Mouse (Mus musculus): Measurements from ENCODE around the gene Mlxipl. TPM values are rescaled to one million over a fixed set of nuclear protein-coding genes. Genes with fewer than 3 reads are reported as not detected.
"Not testable (repeated sequence)": the region's sequence is repeated elsewhere in the genome, so short reads cannot be mapped to it uniquely, and the experiment has no call there.

Mlxipl gene
- 1.6 and 2.2 TPM in 2 replicates for polyA plus RNA-seq (2015; fragmentation: Nextera tagmentation; extraction: Ambion mirVana)

DNA sequence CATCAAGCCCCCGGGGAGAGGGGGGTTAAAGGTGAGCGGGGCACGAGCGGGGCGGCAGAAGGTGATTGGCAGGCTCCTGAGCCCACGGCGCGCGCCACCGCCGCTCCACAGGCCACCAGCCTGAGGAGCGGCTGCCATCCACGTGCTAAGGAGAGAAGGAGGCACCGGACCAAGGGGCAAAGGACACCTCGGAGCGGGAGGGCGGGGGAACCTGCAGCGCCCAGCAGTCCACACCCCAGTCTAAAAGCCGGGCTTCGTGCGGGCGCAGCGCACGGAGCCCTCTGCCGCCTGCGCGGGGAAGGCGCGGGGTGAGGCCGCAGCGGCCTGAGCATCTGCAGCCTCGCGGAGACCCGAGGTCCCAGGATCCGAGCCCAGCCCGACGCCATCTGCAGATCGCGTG is at the start of gene Mlxipl:
Gene Mlxipl, plus strand, starts transcription at position 238 of the 400 bp plus-strand sequence.
- Histone ChIP-seq H3K27me3 (peaks cover 60% of the 10 kb centered on the region), H3K9ac (peak within 1 kb of the TSS; percentile 56)
- 1% methylated on average over 38 of the region's 39 CpGs for WGBS

DNA sequence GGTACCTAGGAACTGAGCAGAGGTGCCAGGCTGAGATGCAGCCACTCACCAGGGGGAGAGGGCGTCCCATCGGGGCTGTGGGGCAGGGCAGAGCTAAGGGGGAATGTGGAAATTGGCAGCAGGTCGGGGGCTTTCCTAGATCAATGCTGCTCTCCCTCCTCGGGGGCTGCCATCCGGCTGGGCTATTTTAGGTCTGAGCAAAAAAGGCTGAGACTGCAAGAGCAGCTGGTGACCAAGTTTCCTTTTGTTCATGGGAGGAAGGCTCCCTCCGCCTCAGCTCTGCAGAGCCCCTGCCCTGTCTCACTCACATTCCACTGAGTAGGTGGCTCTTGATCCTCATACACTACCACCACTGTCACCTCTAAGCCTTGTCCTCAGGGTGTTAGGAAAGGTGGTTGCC is 49.6 kb upstream of the Mlxipl start:
- Histone ChIP-seq H3K9me3 (no peaks in the 10 kb centered on the region), H3K27me3 (no peaks in the 10 kb centered on the region), H3K4me2 (replicated peaks) (no peak overlapping the region), H3K36me3 (peaks cover 52% of the 10 kb centered on the region), H3K4me1 (peaks cover 12% of the 10 kb centered on the region), H3K4me3 (no peak overlapping the region), H3K9ac (0 out of 2 replicates have a peak overlapping the region, but pooled peaks have one; percentile 13), H3K27ac (no peak overlapping the region)
- ATAC-seq (ENCODE audit: low FRiP score, low read depth) = no peak
- 64% methylated on average over 6 of the region's 6 CpGs for WGBS

More for the DNA sequence above, at the start of gene Mlxipl:
- ATAC-seq (ENCODE audit: low FRiP score, low read depth) = no peak
- no peak within 1 kb of the TSS for H3K27ac ChIP-seq
- H3K4me3 ChIP-seq = peak within 1 kb of the TSS; percentile 33
- H3K9me3 ChIP-seq = peaks cover 6% of the 10 kb centered on the region
- H3K36me3 ChIP-seq = no peaks in the 10 kb centered on the region
- H3K4me2 ChIP-seq (replicated peaks) = peak within 1 kb of the TSS; percentile 61
- H3K4me1 ChIP-seq = peaks cover 5% of the 10 kb centered on the region

DNA sequence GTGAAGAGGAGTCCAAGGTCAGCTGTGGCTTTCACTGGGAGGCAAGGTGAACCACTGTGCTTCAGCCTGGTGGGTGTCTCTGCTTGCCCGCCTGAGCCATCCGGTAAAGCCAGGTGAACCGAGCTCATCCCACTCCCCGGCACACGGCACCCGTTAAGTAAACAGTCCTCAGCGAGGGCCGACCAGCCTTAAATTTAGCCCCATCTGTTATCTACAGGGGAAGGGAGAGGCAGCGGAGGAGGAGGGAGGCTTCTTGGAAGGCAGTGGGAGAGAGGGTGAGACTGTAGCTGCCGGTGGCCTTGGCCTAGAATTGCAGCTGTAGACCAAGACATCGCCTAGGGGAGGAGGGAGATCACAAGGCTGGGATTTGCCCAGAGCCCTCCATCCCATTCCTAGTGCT is 48.9 kb upstream of the Mlxipl start:
- Histone ChIP-seq H3K9ac (no peak overlapping the region), H3K4me1 (peaks cover 7% of the 10 kb centered on the region), H3K9me3 (no peaks in the 10 kb centered on the region), H3K27me3 (no peaks in the 10 kb centered on the region), H3K4me2 (replicated peaks) (no peak overlapping the region), H3K36me3 (peaks cover 60% of the 10 kb centered on the region), H3K27ac (no peak overlapping the region), H3K4me3 (no peak overlapping the region)
- no peak for ATAC-seq (ENCODE audit: low FRiP score, low read depth)
- WGBS = 64% methylated on average over 11 of the region's 11 CpGs

DNA sequence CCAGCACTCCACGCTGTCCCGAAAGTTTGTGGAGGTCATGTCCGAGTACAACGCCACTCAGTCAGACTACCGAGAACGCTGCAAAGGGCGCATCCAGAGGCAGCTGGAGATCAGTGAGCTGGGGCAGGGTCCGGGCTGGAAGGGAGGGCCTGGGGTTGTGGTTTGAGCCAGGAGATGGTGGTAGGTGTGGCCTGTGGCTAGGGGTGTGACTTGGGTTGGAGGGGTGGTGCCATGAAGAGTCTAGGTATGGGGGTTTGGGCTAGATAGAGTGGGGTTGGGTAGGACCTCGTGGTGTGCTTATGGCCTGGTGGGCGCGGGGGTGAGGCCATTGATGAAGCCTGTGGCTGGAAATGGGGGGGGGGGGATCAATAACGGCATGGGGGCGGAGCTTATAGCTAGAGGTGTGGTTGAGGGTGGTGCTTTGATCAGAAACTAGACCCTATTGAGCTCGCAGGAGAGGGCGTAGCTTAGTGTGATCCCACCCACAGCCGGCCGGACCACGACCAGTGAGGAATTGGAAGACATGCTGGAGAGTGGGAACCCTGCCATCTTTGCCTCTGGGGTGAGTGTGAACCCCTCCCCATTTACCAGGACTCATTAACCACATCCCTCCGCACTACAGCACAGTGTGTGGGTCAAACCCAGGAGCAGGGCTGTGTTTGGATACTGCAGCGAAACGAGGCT is 47.4 kb upstream of the Mlxipl start:
- no peaks in the 10 kb centered on the region for H3K27me3 ChIP-seq
- H3K9me3 ChIP-seq = no peaks in the 10 kb centered on the region
- H3K4me1 ChIP-seq = no peaks in the 10 kb centered on the region
- no peak overlapping the region for H3K9ac ChIP-seq
- H3K4me3 ChIP-seq = no peak overlapping the region
- no peak for ATAC-seq (ENCODE audit: low FRiP score, low read depth)
- H3K4me2 ChIP-seq (replicated peaks) = no peak overlapping the region
- 23% methylated on average over 21 of the region's 21 CpGs for WGBS
- H3K27ac ChIP-seq = no peak overlapping the region
- H3K36me3 ChIP-seq = peaks cover 69% of the 10 kb centered on the region

DNA sequence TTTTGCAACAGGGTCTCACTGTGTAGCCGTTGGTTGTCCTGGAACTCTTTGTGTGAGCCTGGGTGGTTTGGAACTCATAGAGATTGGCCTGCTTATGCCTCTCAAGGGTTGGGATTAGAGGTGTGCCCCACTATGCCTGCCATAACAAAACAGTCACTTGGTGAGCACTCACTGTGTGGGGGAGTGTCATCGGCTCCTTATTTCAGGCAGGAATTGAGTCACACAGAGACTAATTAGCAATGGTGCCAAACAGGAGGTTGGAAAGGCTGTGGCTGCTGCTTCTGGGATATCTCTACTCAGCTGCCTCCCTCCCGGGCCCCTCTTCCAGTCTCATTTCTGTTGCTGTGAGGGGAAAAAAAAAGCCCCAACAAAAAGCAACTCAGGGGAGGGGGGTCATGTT is 45.1 kb upstream of the Mlxipl start:
- Histone ChIP-seq H3K4me2 (replicated peaks) (no peak overlapping the region), H3K27me3 (no peaks in the 10 kb centered on the region), H3K4me3 (no peak overlapping the region), H3K9me3 (no peaks in the 10 kb centered on the region), H3K27ac (no peak overlapping the region), H3K9ac (no peak overlapping the region), H3K4me1 (no peaks in the 10 kb centered on the region), H3K36me3 (peaks cover 64% of the 10 kb centered on the region)
- 90% methylated on average over 3 of the region's 3 CpGs for WGBS
- ATAC-seq (ENCODE audit: low FRiP score, low read depth) = no peak

DNA sequence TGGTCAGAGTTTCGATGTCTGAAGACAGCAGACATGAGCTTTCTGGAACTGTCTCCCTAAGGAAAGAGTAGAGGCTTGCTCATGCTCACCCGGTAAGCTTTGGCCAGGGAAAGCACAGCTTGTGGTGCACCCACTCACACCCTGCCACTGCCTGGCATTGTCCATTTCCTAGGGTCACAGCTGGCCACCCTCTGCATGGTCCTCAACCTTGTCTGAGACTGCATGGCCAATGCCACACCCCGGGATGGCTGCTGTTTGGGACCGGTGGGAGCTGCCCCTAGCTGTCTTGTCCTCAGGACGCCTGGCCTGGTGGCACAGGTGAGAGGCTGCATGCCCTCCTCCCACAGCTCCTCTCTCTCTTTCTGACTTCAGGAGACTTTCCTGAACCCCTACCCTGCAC is 41.2 kb upstream of the Mlxipl start:
- Histone ChIP-seq H3K27me3 (no peaks in the 10 kb centered on the region), H3K27ac (no peak overlapping the region), H3K4me2 (replicated peaks) (no peak overlapping the region), H3K9me3 (no peaks in the 10 kb centered on the region), H3K36me3 (peaks cover 82% of the 10 kb centered on the region), H3K4me3 (no peak overlapping the region), H3K9ac (no peak overlapping the region), H3K4me1 (no peaks in the 10 kb centered on the region)
- ATAC-seq (ENCODE audit: low FRiP score, low read depth) = no peak
- 88% methylated on average over 5 of the region's 5 CpGs for WGBS

GRCm38 (mm10) chr5:135049268-135049667 is 40.4 kb upstream of the Mlxipl start:
- not testable (repeated sequence) for H3K9ac ChIP-seq; H3K27me3 ChIP-seq; H3K4me1 ChIP-seq; H3K4me2 ChIP-seq (replicated peaks); H3K4me3 ChIP-seq; H3K9me3 ChIP-seq; ATAC-seq (ENCODE audit: low FRiP score, low read depth); H3K27ac ChIP-seq
- 89% methylated on average over 6 of the region's 6 CpGs for whole genome bisulfite sequencing
- peaks cover 87% of the 10 kb centered on the region for H3K36me3 ChIP-seq

DNA sequence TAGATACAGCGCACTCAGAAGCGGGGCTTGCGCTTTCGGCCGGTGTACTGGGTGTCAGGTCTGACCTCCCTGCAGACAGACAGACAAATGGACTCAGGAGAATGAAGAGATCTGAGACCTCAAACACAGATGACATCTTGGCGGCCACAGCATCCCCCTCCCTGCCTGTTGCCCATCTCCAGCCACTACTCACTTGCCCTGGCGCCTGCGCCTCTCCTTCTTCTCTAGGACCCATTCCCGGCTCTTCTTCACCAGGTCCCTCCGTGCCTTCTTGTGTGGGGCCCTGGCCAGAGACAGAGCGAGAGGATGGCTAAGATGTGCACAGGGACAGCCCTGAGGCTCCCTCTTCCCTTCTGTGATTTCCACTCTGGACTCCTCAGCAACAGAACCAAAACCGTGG is 36.3 kb upstream of the Mlxipl start:
- 91% methylated on average over 12 of the region's 12 CpGs for WGBS
- no peaks in the 10 kb centered on the region for H3K27me3 ChIP-seq
- H3K36me3 ChIP-seq = peaks cover 95% of the 10 kb centered on the region
- H3K4me1 ChIP-seq = no peaks in the 10 kb centered on the region
- H3K9me3 ChIP-seq = no peaks in the 10 kb centered on the region
- no peak overlapping the region for H3K4me3 ChIP-seq
- no peak overlapping the region for H3K27ac ChIP-seq
- H3K9ac ChIP-seq = no peak overlapping the region
- no peak for ATAC-seq (ENCODE audit: low FRiP score, low read depth)
- no peak overlapping the region for H3K4me2 ChIP-seq (replicated peaks)

GRCm38 (mm10) chr5:135063629-135064381 is 25.9 kb upstream of the Mlxipl start, which contains the start of gene Dnajc30:
Gene Dnajc30, plus strand, starts transcription at chr5:135064202.
- ATAC-seq (ENCODE audit: low FRiP score, low read depth) = peak; percentile 95
- H3K27me3 ChIP-seq = no peaks in the 10 kb centered on the region
- peak within 1 kb of the TSS; percentile 99 for H3K4me3 ChIP-seq
- no peaks in the 10 kb centered on the region for H3K9me3 ChIP-seq
- H3K9ac ChIP-seq = peak within 1 kb of the TSS; percentile 93
- peaks cover 61% of the 10 kb centered on the region for H3K36me3 ChIP-seq
- H3K4me2 ChIP-seq (replicated peaks) = peak within 1 kb of the TSS; percentile 95
- peaks cover 21% of the 10 kb centered on the region for H3K4me1 ChIP-seq
- H3K27ac ChIP-seq = 0 out of 2 replicates have a peak within 1 kb of the TSS, but pooled peaks have one; percentile 10
- under 1% methylated on average over 52 of the region's 52 CpGs for WGBS

DNA sequence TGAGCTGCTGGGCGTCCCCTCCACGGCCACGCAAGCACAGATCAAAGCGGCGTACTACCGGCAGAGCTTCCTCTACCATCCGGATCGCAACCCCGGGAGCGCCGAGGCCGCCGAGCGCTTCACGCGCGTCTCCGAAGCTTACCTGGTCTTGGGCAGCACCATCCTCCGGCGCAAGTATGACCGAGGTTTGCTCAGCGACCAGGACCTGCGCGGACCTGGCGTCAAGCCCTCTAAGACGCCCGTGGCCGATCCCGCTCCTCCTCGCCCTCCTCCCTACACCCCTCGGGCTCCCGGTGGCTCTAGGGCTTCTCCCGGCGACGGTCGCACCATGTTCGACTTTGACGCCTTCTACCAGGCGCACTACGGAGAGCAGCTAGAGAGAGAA is 25.3 kb upstream of the Mlxipl start:
- peaks cover 21% of the 10 kb centered on the region for H3K4me1 ChIP-seq
- peak overlapping the region; percentile 99 for H3K4me3 ChIP-seq

GRCm38 (mm10) chr5:135064909-135065446 is 24.7 kb upstream of the Mlxipl start, which contains the start of gene Bud23:
Gene Bud23, minus strand, starts transcription at chr5:135064959.
- 0 out of 2 replicates have a peak within 1 kb of the TSS, but pooled peaks have one; percentile 10 for H3K27ac ChIP-seq
- H3K36me3 ChIP-seq = peaks cover 49% of the 10 kb centered on the region
- peaks cover 21% of the 10 kb centered on the region for H3K4me1 ChIP-seq
- peak within 1 kb of the TSS; percentile 99 for H3K4me3 ChIP-seq
- peak within 1 kb of the TSS; percentile 95 for H3K4me2 ChIP-seq (replicated peaks)
- not testable (repeated sequence) for ATAC-seq (ENCODE audit: low FRiP score, low read depth); H3K27me3 ChIP-seq; H3K9me3 ChIP-seq
- WGBS = 72% methylated on average over 9 of the region's 9 CpGs
- peak within 1 kb of the TSS; percentile 93 for H3K9ac ChIP-seq

More for the DNA sequence above, 25.3 kb upstream of the Mlxipl start:
- Histone ChIP-seq H3K9me3 (no peaks in the 10 kb centered on the region), H3K27me3 (no peaks in the 10 kb centered on the region), H3K4me2 (replicated peaks) (peak overlapping the region; percentile 95), H3K27ac (0 out of 2 replicates have a peak overlapping the region, but pooled peaks have one; percentile 10), H3K9ac (peak overlapping the region; percentile 93), H3K36me3 (peaks cover 55% of the 10 kb centered on the region)
- ATAC-seq (ENCODE audit: low FRiP score, low read depth) = peak; percentile 66
- under 1% methylated on average over 40 of the region's 40 CpGs for WGBS

DNA sequence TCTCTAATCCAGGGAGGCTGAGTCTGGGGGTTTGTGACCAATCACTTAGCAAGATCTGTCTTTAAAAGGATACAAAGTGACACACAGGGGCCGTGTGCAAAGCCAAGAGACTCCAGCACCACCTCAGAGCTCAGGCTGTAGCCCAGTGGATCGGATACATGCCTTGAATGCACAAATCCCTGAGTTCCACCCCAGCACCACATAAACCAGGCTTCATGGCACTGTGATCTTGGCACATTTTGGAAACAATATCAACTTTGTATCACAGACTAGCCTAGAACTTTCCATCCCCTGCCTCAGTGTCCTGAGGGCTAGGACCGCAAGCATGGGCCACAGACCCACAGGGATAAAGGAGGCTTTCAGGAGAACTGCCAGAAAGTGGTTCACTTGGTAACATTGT is 23.7 kb upstream of the Mlxipl start:
- H3K4me1 ChIP-seq = peaks cover 21% of the 10 kb centered on the region
- H3K4me3 ChIP-seq = no peak overlapping the region
- no peak overlapping the region for H3K27ac ChIP-seq
- no peak overlapping the region for H3K9ac ChIP-seq
- peak overlapping the region; percentile 95; the same call in 1 of the 2 replicates for H3K4me2 ChIP-seq (replicated peaks)
- H3K27me3 ChIP-seq = no peaks in the 10 kb centered on the region
- H3K9me3 ChIP-seq = no peaks in the 10 kb centered on the region
- WGBS = 94% methylated on average over 3 of the region's 3 CpGs
- no peak for ATAC-seq (ENCODE audit: low FRiP score, low read depth)
- peaks cover 39% of the 10 kb centered on the region for H3K36me3 ChIP-seq
